Mouse (Mus musculus): ENCODE results near the gene Ranbp9.

DNA sequence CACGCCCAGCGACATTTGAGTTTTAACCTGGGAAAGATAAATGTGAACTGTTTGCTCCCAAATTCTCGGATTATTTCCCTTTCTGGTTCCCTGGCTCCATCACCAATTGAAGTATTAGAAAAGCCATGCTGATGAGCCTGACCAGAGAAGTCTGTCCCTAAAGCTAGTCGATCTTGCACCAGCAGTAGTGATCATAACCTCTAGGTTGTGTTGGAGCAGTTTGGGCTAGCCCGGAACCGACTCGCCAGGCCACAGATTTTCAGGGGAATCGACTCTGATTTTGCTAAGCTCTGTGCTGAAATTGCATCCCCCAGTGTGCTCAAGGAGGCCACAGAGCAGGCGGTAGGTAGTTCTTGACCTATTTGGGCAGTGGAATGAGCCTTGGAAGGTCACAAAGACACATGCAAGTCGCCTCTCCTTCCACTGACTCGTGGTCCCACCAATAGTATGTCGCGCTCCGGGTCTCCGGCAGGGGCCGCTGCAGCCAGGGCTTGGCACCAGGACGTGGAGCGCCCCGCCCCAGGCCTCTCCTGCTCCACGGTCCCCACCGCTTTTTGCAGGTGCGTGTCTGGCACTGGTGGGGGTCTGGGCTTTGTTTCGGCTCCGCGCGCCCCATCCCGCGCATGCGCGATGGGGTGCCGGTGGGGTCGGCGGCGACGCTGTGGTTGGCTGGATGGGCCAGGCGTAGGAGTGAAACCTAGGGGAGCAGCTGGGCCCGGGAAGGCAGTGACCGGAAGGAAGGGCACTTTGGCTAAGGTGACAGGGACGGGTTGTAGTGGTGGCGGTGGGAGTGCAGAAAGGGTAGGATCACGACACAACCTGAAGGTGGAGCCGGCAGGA, 115.9 kb downstream of the Ranbp9 start, which contains the start of gene Sirt5:
- no peak for TF ChIP-seq TAL1 (IDR thresholded peaks at IDR 0.05; ENCODE audit: low read length)
- TF ChIP-seq GATA1 (IDR thresholded peaks at IDR 0.05; ENCODE audit: low read length) = no peak

Data from erythroblast, embryonic 14.5 days (primary cell).